In the genomic region with DNA sequence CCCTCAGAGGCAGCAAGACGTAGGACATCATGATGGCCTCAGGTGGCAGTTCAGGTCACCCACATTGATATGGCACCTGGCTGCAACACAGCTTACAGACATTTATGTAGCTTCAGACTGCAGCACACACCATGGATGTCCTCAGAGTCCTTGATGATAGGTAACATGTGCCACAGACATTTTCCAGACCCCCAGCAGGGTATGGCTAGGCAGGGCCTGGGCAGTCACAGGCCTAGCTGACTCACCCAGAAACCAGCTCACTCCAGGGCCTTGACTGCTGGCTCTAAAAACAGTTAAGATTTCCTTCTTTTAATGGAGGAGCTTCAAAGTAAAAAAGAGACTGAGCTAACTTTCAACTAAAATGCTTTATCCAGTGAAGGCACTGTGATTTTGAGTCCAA, we compare ENCODE assay signal across 20 mouse cellular contexts.
A peak's percentile ranks its signal among the peaks of the same experiment; 100 is the strongest.
DNase-seq lines count a peak whose midpoint lies in the region; ATAC-seq and TF ChIP-seq lines count a peak whose summit lies in the region.
"Had no signal": no experiment of that assay in that cellular context is flagged by ENCODE, and none has a peak within 500 bp of the region (broad histone marks: within the 10 kb centered on the region; RNA-seq: fewer than 3 reads in every experiment).

No protein-coding gene starts in this region.

- no peak overlapping the region for H3K4me2 ChIP-seq in heart, postnatal 0 days (ENCODE audit: low read depth, low read length)
- no peak overlapping the region for H3K4me2 ChIP-seq in kidney, embryonic 16.5 days (replicated peaks; ENCODE audit: low read depth, low read length)
- H3K4me2 ChIP-seq: embryonic facial prominence, embryonic 15.5 days; forebrain, embryonic 15.5 days; heart, embryonic 15.5 days; hindbrain, embryonic 13.5 days had no signal

- ATAC-seq in heart, postnatal 0 days (ENCODE audit: insufficient read depth, low read depth), result peak; percentile 51
- 0 out of 2 replicates have a peak, but pooled peaks have one; percentile 27 for ATAC-seq in kidney, embryonic 16.5 days (ENCODE audit: low FRiP score, low TSS enrichment)
- ATAC-seq: forebrain, embryonic 15.5 days; hindbrain, postnatal 0 days had no signal

- H3K36me3 ChIP-seq in heart, postnatal 0 days (replicated peaks; ENCODE audit: control insufficient read depth, insufficient read depth, low read length), result no peaks in the 10 kb centered on the region
- H3K36me3 ChIP-seq in heart, adult 2 months (ENCODE audit: control insufficient read depth, insufficient read depth, low read length), result no peaks in the 10 kb centered on the region
- no peaks in the 10 kb centered on the region for H3K36me3 ChIP-seq in kidney, embryonic 16.5 days (ENCODE audit: insufficient read depth, low read length)
- H3K36me3 ChIP-seq: embryonic facial prominence, embryonic 15.5 days; forebrain, embryonic 10.5 days; forebrain, embryonic 15.5 days; heart, embryonic 15.5 days; hindbrain, embryonic 13.5 days had no signal

- TF ChIP-seq POLR2A in heart, adult 2 months (IDR thresholded peaks at IDR 0.05; ENCODE audit: insufficient read depth, low read depth, low read length), result no peak

- no peaks in the 10 kb centered on the region for H3K4me1 ChIP-seq in heart, postnatal 0 days (ENCODE audit: control insufficient read depth, insufficient read depth)
- H3K4me1 ChIP-seq in heart, adult 2 months (ENCODE audit: control insufficient read depth, insufficient read depth, low read length), result no peaks in the 10 kb centered on the region
- peaks cover 13% of the 10 kb centered on the region; the same call in 1 of the 2 replicates for H3K4me1 ChIP-seq in kidney, embryonic 16.5 days (ENCODE audit: insufficient read depth, low read length)
- H3K4me1 ChIP-seq: embryonic facial prominence, embryonic 15.5 days; forebrain, embryonic 10.5 days; forebrain, embryonic 15.5 days; heart, embryonic 15.5 days; hindbrain, embryonic 13.5 days had no signal

- no peaks in the 10 kb centered on the region for H3K27me3 ChIP-seq in heart, postnatal 0 days (ENCODE audit: control insufficient read depth, insufficient read depth, low read length)
- H3K27me3 ChIP-seq in heart, adult 2 months (ENCODE audit: control insufficient read depth, insufficient read depth, low read length), result no peaks in the 10 kb centered on the region
- H3K27me3 ChIP-seq in kidney, embryonic 16.5 days (ENCODE audit: insufficient read depth, low read length), result no peaks in the 10 kb centered on the region
- H3K27me3 ChIP-seq: embryonic facial prominence, embryonic 15.5 days; forebrain, embryonic 15.5 days; heart, embryonic 15.5 days; hindbrain, embryonic 13.5 days had no signal

- no peak for TF ChIP-seq EP300 in heart, postnatal 0 days (IDR thresholded peaks at IDR 0.05; ENCODE audit: low read depth)
- TF ChIP-seq EP300 in heart, adult 2 months (IDR thresholded peaks at IDR 0.05; ENCODE audit: insufficient read depth, low read depth, low read length), result no peak

- no peaks in the 10 kb centered on the region for H3K9me3 ChIP-seq in heart, postnatal 0 days (replicated peaks; ENCODE audit: control insufficient read depth, low read length)
- H3K9me3 ChIP-seq in kidney, embryonic 16.5 days (ENCODE audit: low read length), result no peaks in the 10 kb centered on the region
- H3K9me3 ChIP-seq: embryonic facial prominence, embryonic 15.5 days; forebrain, embryonic 10.5 days; forebrain, embryonic 15.5 days; heart, embryonic 15.5 days; hindbrain, embryonic 13.5 days had no signal

- intact Hi-C loops in heart, adult 2 months (cut with DNase I), result no loop called here
- intact Hi-C loops in left cerebral cortex, postnatal 14 days (cut with DNase I), result no loop called here

- H3K79me2 ChIP-seq in heart, adult 2 months (replicated peaks; ENCODE audit: control insufficient read depth, insufficient read depth, low read length), result no peaks in the 10 kb centered on the region

- no peak for TF ChIP-seq CTCF in heart, postnatal 0 days (IDR thresholded peaks at IDR 0.05; ENCODE audit: low read depth)
- TF ChIP-seq CTCF in heart, adult 2 months (IDR thresholded peaks at IDR 0.05), result no peak

- 50% methylated on average over 1 of the region's 1 CpGs for WGBS in heart, postnatal 0 days
- 88% methylated on average over 1 of the region's 1 CpGs for WGBS in heart, adult 2 months
- WGBS in kidney, embryonic 16.5 days, result 100% methylated on average over 1 of the region's 1 CpGs

- H3K9ac ChIP-seq in heart, postnatal 0 days (replicated peaks; ENCODE audit: low read depth, low read length), result no peak overlapping the region
- no peak overlapping the region for H3K9ac ChIP-seq in heart, adult 2 months (ENCODE audit: low read depth, low read length)
- no peak overlapping the region for H3K9ac ChIP-seq in kidney, embryonic 16.5 days (replicated peaks; ENCODE audit: low read length)
- H3K9ac ChIP-seq: embryonic facial prominence, embryonic 15.5 days; forebrain, embryonic 15.5 days; heart, embryonic 15.5 days; hindbrain, embryonic 13.5 days had no signal

- no peak overlapping the region for H3K4me3 ChIP-seq in heart, postnatal 0 days (ENCODE audit: low read depth, low read length)
- no peak overlapping the region for H3K4me3 ChIP-seq in heart, adult 2 months
- no peak overlapping the region for H3K4me3 ChIP-seq in kidney, embryonic 16.5 days (ENCODE audit: low read length)
- H3K4me3 ChIP-seq: embryonic facial prominence, embryonic 15.5 days; erythroblast, embryonic 14.5 days; forebrain, embryonic 10.5 days; forebrain, embryonic 15.5 days; heart, embryonic 15.5 days; hindbrain, embryonic 13.5 days had no signal

- H3K27ac ChIP-seq in heart, postnatal 0 days (ENCODE audit: low read depth), result no peak overlapping the region
- H3K27ac ChIP-seq in heart, adult 2 months, result no peak overlapping the region
- peak overlapping the region; percentile 17; the same call in 1 of the 2 replicates for H3K27ac ChIP-seq in kidney, embryonic 16.5 days (ENCODE audit: low read length)
- H3K27ac ChIP-seq: embryonic facial prominence, embryonic 15.5 days; forebrain, embryonic 10.5 days; forebrain, embryonic 15.5 days; heart, embryonic 15.5 days; hindbrain, embryonic 13.5 days; hindbrain, postnatal 0 days had no signal

- DNase-seq in heart, postnatal 0 days (ENCODE audit: low spot score), result no peak
- no peak for DNase-seq in heart, adult 2 months
- no peak for DNase-seq in kidney, postnatal 4 days
- peak; percentile 3 for DNase-seq in adrenal gland, postnatal 10 days
- DNase-seq in yolk sac, embryonic 10.5 days (ENCODE audit: low spot score), result peak; percentile 10
- no peak for DNase-seq in left cerebral cortex, postnatal 14 days (ENCODE audit: low spot score in 2 of 2)
- DNase-seq: cerebellum, adult 2 months; cerebellum, postnatal 10 days; embryo, embryonic 11 days; gastrocnemius, postnatal 10 days; kidney, adult 11 months; kidney, adult 9 months had no signal

Comparison
In these comparisons a context has a peak if more than half of its experiments do, and no peak if none do; other contexts are left out.
1. DNase-seq: peak in adrenal gland, postnatal 10 days (single experiment) and yolk sac, embryonic 10.5 days (single experiment); none in heart, postnatal 0 days (single experiment), heart, adult 2 months (0 of 2), kidney, postnatal 4 days (0 of 2) and left cerebral cortex, postnatal 14 days (0 of 2).